In the genomic region with DNA sequence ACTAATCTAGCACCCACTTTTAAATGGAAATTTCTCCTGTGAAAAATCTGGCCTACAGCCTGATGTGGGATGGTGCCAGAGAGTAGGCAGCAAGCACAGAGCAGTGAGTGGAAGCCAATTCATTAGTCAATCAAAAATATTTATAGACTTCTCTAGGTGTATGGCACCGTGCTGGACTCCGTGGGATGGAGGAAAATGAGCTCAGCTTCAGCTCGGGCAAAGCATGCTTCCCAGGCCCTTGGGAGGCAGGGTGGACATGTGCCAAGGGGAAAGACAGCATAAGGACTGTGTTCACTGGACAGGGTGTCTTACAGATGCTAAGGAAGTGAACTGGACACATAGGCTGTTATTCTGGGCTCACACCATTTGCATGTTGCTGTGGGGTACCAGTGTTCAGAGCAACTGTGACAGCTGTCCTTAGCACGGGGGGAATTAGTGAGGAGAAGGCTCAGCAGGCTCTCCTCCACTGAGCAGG, we compare ENCODE assay signal across 10 mouse cellular contexts. TPM values are rescaled to one million over a fixed set of nuclear protein-coding genes. Genes with fewer than 3 reads are reported as not detected.
DNase-seq lines count a peak whose midpoint lies in the region; ATAC-seq lines count a peak whose summit lies in the region.
"Had no signal": no experiment of that assay in that cellular context is flagged by ENCODE, and none has a peak within 500 bp of the region (broad histone marks: within the 10 kb centered on the region; RNA-seq: fewer than 3 reads in every experiment).

No protein-coding gene starts in this region.

- peak; percentile 22 for DNase-seq in NIH3T3 (ENCODE audit: low read depth)
- DNase-seq in cerebellum, adult 9-10 months, result peak; percentile 66
- peak; percentile 26 to 49 for DNase-seq in heart, adult 9 months (ENCODE audit: low spot score in 2 of 2)
- DNase-seq in left cerebral cortex, adult 18-20 months (ENCODE audit: low spot score in 2 of 2), result peak; percentile 85 to 91
- no peak for DNase-seq in adrenal gland, postnatal 36 days
- no peak for DNase-seq in liver, embryonic 11.5 days (ENCODE audit: low spot score)

- no peaks in the 10 kb centered on the region for H3K9me3 ChIP-seq in liver, embryonic 12.5 days (replicated peaks)
- no peaks in the 10 kb centered on the region for H3K9me3 ChIP-seq in liver, embryonic 11.5 days (ENCODE audit: control insufficient read depth, low read length)
- H3K9me3 ChIP-seq in kidney, embryonic 16.5 days (ENCODE audit: low read length), result no peaks in the 10 kb centered on the region
- H3K9me3 ChIP-seq: embryonic facial prominence, embryonic 13.5 days had no signal

- no peak overlapping the region for H3K9ac ChIP-seq in liver, embryonic 12.5 days
- no peak overlapping the region for H3K9ac ChIP-seq in liver, embryonic 11.5 days (ENCODE audit: low read depth, low read length)
- no peak overlapping the region for H3K9ac ChIP-seq in kidney, embryonic 16.5 days (replicated peaks; ENCODE audit: low read length)
- H3K9ac ChIP-seq: embryonic facial prominence, embryonic 13.5 days; liver, embryonic 14.5 days had no signal

- WGBS in liver, embryonic 12.5 days (ENCODE audit: insufficient replicate concordance), result 64% methylated on average over 4 of the region's 4 CpGs
- 78% methylated on average over 4 of the region's 4 CpGs for WGBS in liver, embryonic 11.5 days
- 58% methylated on average over 4 of the region's 4 CpGs for WGBS in kidney, embryonic 16.5 days

- ATAC-seq in liver, embryonic 12.5 days, result no peak
- ATAC-seq in liver, embryonic 11.5 days (replicated peaks; ENCODE audit: low FRiP score), result no peak
- ATAC-seq in kidney, embryonic 16.5 days (ENCODE audit: low FRiP score, low TSS enrichment), result no peak

- peaks cover 9% of the 10 kb centered on the region for H3K4me1 ChIP-seq in liver, embryonic 12.5 days
- H3K4me1 ChIP-seq in liver, embryonic 11.5 days (replicated peaks; ENCODE audit: control insufficient read depth, insufficient read depth, low read length), result 0 out of 2 replicates have a peak, but pooled peaks cover 2% of the 10 kb centered on the region
- no peaks in the 10 kb centered on the region for H3K4me1 ChIP-seq in kidney, embryonic 16.5 days (ENCODE audit: insufficient read depth, low read length)
- H3K4me1 ChIP-seq: embryonic facial prominence, embryonic 13.5 days had no signal

- no peaks in the 10 kb centered on the region for H3K27me3 ChIP-seq in liver, embryonic 12.5 days (replicated peaks)
- H3K27me3 ChIP-seq in liver, embryonic 11.5 days (replicated peaks; ENCODE audit: control insufficient read depth, insufficient read depth, low read length), result no peaks in the 10 kb centered on the region
- no peaks in the 10 kb centered on the region for H3K27me3 ChIP-seq in kidney, embryonic 16.5 days (ENCODE audit: insufficient read depth, low read length)
- H3K27me3 ChIP-seq: embryonic facial prominence, embryonic 13.5 days had no signal

- no peak overlapping the region for H3K4me2 ChIP-seq in liver, embryonic 12.5 days
- H3K4me2 ChIP-seq in liver, embryonic 11.5 days, result no peak overlapping the region
- H3K4me2 ChIP-seq in kidney, embryonic 16.5 days (replicated peaks; ENCODE audit: low read depth, low read length), result no peak overlapping the region
- H3K4me2 ChIP-seq: embryonic facial prominence, embryonic 13.5 days had no signal

- no peak overlapping the region for H3K27ac ChIP-seq in liver, embryonic 12.5 days
- no peak overlapping the region for H3K27ac ChIP-seq in liver, embryonic 11.5 days (ENCODE audit: low read depth, low read length)
- H3K27ac ChIP-seq in kidney, embryonic 16.5 days (ENCODE audit: low read length), result no peak overlapping the region
- H3K27ac ChIP-seq: embryonic facial prominence, embryonic 13.5 days; liver, embryonic 14.5 days had no signal

- H3K4me3 ChIP-seq in liver, embryonic 12.5 days, result no peak overlapping the region
- no peak overlapping the region for H3K4me3 ChIP-seq in liver, embryonic 11.5 days (ENCODE audit: low read depth, low read length)
- H3K4me3 ChIP-seq in kidney, embryonic 16.5 days (ENCODE audit: low read length), result no peak overlapping the region
- H3K4me3 ChIP-seq: embryonic facial prominence, embryonic 13.5 days had no signal

- H3K36me3 ChIP-seq in liver, embryonic 12.5 days, result no peaks in the 10 kb centered on the region
- H3K36me3 ChIP-seq in liver, embryonic 11.5 days (ENCODE audit: control insufficient read depth, insufficient read depth, low read length), result no peaks in the 10 kb centered on the region
- H3K36me3 ChIP-seq in kidney, embryonic 16.5 days (ENCODE audit: insufficient read depth, low read length), result no peaks in the 10 kb centered on the region
- H3K36me3 ChIP-seq: embryonic facial prominence, embryonic 13.5 days had no signal

RNA-seq across cellular contexts. Expression of gene Cap2, which starts 15.6 kb away (rescaled TPM):
- total RNA-seq in left cerebral cortex, adult 18-20 months (2021), result 100 to 1,000 TPM; 265 to 282 TPM
- 1 to 10 TPM; 3.4 to 4.5 TPM for total RNA-seq in adrenal gland, postnatal 36 days (2021)
- polyA plus RNA-seq in liver, embryonic 12.5 days (2016; fragmentation: Nextera tagmentation; extraction: Ambion mirVana), result 1.7 and 2.4 TPM in 2 replicates
- 3.5 and 3.8 TPM in 2 replicates for polyA plus RNA-seq in liver, embryonic 11.5 days (2014; fragmentation: Nextera tagmentation; extraction: Ambion mirVana)
- polyA plus RNA-seq in kidney, embryonic 16.5 days (2015; fragmentation: Nextera tagmentation; extraction: Ambion mirVana), result 7.3 and 8.1 TPM in 2 replicates

Comparison
In these comparisons a context has a peak if more than half of its experiments do, and no peak if none do; other contexts are left out.
1. DNase-seq: peak in NIH3T3 (single experiment), cerebellum, adult 9-10 months (single experiment), heart, adult 9 months (2 of 2) and left cerebral cortex, adult 18-20 months (2 of 2); none in adrenal gland, postnatal 36 days (0 of 2) and liver, embryonic 11.5 days (single experiment).